Mouse (Mus musculus) olfactory bulb, adult 2 months (tissue): ENCODE data around the gene Nfe2l1.

ENCODE experiments used
- CTCF ChIP-seq: fragments of 200-500 bp; IDR thresholded peaks from 2 replicates; pipeline ENCODE4 v1.5.1; 2012; ENCODE audit warnings: low read depth, mild to moderate bottlenecking, low read length, moderate library complexity; ENCODE audit not compliant: insufficient read depth
- POLR2A ChIP-seq: fragments of 200-500 bp; IDR thresholded peaks from 2 replicates; pipeline ENCODE4 v1.6.1; 2012; ENCODE audit warnings: mild to moderate bottlenecking, low read depth, low read length, moderate library complexity; ENCODE audit not compliant: insufficient read depth

DNA sequence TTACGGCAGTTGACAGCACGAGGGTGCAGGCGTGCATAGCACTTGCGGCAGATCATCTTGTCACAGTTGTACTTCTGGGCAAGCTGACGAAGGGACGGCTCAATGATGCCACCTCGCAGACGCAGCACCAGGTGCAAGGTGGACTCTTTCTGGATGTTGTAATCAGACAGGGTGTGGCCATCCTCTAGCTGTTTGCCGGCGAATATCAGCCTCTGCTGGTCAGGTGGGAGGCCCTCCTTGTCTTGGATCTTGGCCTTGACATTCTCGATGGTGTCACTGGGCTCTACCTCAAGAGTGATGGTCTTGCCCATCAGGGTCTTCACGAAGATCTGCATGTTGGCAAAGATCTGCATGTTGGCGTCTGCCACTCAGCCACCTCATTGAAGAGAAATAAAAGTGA lies 34.3 kb downstream of the Nfe2l1 start:
- TF ChIP-seq CTCF (no peak), POLR2A (no peak)
